Mouse (Mus musculus) neural tube, embryonic 10.5 days (tissue): ENCODE measurements around the gene Cc2d2a.

Experiments
- DNase-seq: peaks from one replicate; pipeline ENCODE4 v3.0.0-alpha.2; 2017; ENCODE audit warnings: low spot score; ENCODE audit errors: extremely low spot score

The Cc2d2a gene

GRCm38 (mm10) chr5:43723830-43724229, 61.7 kb downstream of the Cc2d2a start:
- no peak for DNase-seq

- no peak for DNase-seq
Measured at GRCm38 (mm10) chr5:43728375-43729165, 66.4 kb downstream of the Cc2d2a start.

GRCm38 (mm10) chr5:43732381-43732780, 70.2 kb downstream of the Cc2d2a start:
- DNase-seq: no peak

GRCm38 (mm10) chr5:43744187-43744586, 82.0 kb downstream of the Cc2d2a start:
- DNase-seq: no peak

GRCm38 (mm10) chr5:43745156-43745555, 83.0 kb downstream of the Cc2d2a start:
- DNase-seq: no peak

- DNase-seq: no peak
Measured at GRCm38 (mm10) chr5:43748039-43748438, 85.9 kb downstream of the Cc2d2a start.

- no peak for DNase-seq
Measured at GRCm38 (mm10) chr5:43749092-43749491, 86.9 kb downstream of the Cc2d2a start.

GRCm38 (mm10) chr5:43770618-43771354, 108.6 kb downstream of the Cc2d2a start:
- no peak for DNase-seq

GRCm38 (mm10) chr5:43771555-43771954, 109.4 kb downstream of the Cc2d2a start:
- DNase-seq: no peak

GRCm38 (mm10) chr5:43776407-43776806, 114.3 kb downstream of the Cc2d2a start:
- DNase-seq: no peak

- DNase-seq: no peak
Measured at GRCm38 (mm10) chr5:43776993-43777392, 114.8 kb downstream of the Cc2d2a start.

GRCm38 (mm10) chr5:43778583-43778982, 116.4 kb downstream of the Cc2d2a start:
- no peak for DNase-seq

- peak; percentile 72 for DNase-seq
Measured at GRCm38 (mm10) chr5:43781423-43781976, 119.4 kb downstream of the Cc2d2a start.

GRCm38 (mm10) chr5:43781977-43782930, 120.1 kb downstream of the Cc2d2a start:
- peak; percentile 85 for DNase-seq

- no peak for DNase-seq
Measured at GRCm38 (mm10) chr5:43783996-43784395, 121.8 kb downstream of the Cc2d2a start.

GRCm38 (mm10) chr5:43786607-43787006, 124.5 kb downstream of the Cc2d2a start:
- DNase-seq: no peak

GRCm38 (mm10) chr5:43787976-43788752, 126.0 kb downstream of the Cc2d2a start:
- DNase-seq: no peak
